ENCODE assay signal across 21 mouse cellular contexts in the genomic region with DNA sequence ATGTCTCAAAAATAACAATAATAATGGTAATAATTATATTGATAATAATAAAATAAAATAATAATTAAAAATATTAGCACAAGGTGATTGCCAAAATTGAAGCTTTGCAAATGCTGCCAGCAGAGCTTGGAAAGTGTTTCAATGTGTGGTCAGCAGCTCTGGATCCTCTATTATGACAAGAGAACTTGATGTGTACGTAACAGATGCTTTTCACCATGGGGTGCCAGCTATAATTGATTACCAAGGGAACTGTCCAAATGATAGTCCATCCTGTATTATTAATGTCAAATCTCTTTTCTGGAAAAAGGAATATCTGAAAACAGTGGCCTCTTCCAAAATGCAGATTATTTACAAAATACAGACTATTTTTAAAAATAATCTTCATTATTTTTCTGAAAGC.
A peak's percentile ranks its signal among the peaks of the same experiment; 100 is the strongest.
DNase-seq lines count a peak whose midpoint lies in the region; ATAC-seq and TF ChIP-seq lines count a peak whose summit lies in the region.
"Had no signal": no experiment of that assay in that cellular context is flagged by ENCODE, and none has a peak within 500 bp of the region (broad histone marks: within the 10 kb centered on the region; RNA-seq: fewer than 3 reads in every experiment).

No protein-coding gene starts in this region.

- no peak overlapping the region for H3K4me2 ChIP-seq in liver, embryonic 11.5 days
- H3K4me2 ChIP-seq: embryonic facial prominence, embryonic 15.5 days; forebrain, embryonic 15.5 days; heart, embryonic 12.5 days; hindbrain, embryonic 12.5 days had no signal

- H3K9me3 ChIP-seq in liver, embryonic 11.5 days (ENCODE audit: control insufficient read depth, low read length): no peaks in the 10 kb centered on the region
- H3K9me3 ChIP-seq: embryonic facial prominence, embryonic 15.5 days; forebrain, embryonic 10.5 days; forebrain, embryonic 15.5 days; heart, embryonic 12.5 days; hindbrain, embryonic 12.5 days had no signal

- no peak for TF ChIP-seq CTCF in brain, embryonic 14.5 days (IDR thresholded peaks at IDR 0.05; ENCODE audit: borderline replicate concordance, extremely low read depth, insufficient read depth, insufficient read length)

- no peak overlapping the region for H3K27ac ChIP-seq in liver, embryonic 11.5 days (ENCODE audit: low read depth, low read length)
- H3K27ac ChIP-seq: embryonic facial prominence, embryonic 15.5 days; forebrain, embryonic 10.5 days; forebrain, embryonic 15.5 days; gastrocnemius, adult 2 months; hindbrain, embryonic 12.5 days had no signal

- H3K36me3 ChIP-seq in liver, embryonic 11.5 days (ENCODE audit: control insufficient read depth, insufficient read depth, low read length): no peaks in the 10 kb centered on the region
- H3K36me3 ChIP-seq: embryonic facial prominence, embryonic 15.5 days; forebrain, embryonic 10.5 days; forebrain, embryonic 15.5 days; heart, embryonic 12.5 days; hindbrain, embryonic 12.5 days had no signal

- H3K4me3 ChIP-seq in liver, embryonic 11.5 days (ENCODE audit: low read depth, low read length): no peak overlapping the region
- H3K4me3 ChIP-seq: embryonic facial prominence, embryonic 15.5 days; erythroblast, embryonic 14.5 days; forebrain, embryonic 10.5 days; forebrain, embryonic 15.5 days; gastrocnemius, adult 2 months; heart, embryonic 12.5 days; hindbrain, embryonic 12.5 days had no signal

- ATAC-seq in liver, embryonic 11.5 days (replicated peaks; ENCODE audit: low FRiP score): no peak
- ATAC-seq: forebrain, embryonic 15.5 days; hindbrain, embryonic 16.5 days had no signal

- H3K27me3 ChIP-seq in liver, embryonic 11.5 days (replicated peaks; ENCODE audit: control insufficient read depth, insufficient read depth, low read length): no peaks in the 10 kb centered on the region
- H3K27me3 ChIP-seq: embryonic facial prominence, embryonic 15.5 days; forebrain, embryonic 15.5 days; heart, embryonic 12.5 days; hindbrain, embryonic 12.5 days had no signal

- WGBS in liver, embryonic 11.5 days: 78% methylated on average over 1 of the region's 1 CpGs

- no peak for TF ChIP-seq POLR2A in brain, embryonic 14.5 days (IDR thresholded peaks at IDR 0.05; ENCODE audit: borderline replicate concordance, extremely low read depth, insufficient read depth, insufficient read length, poor library complexity, severe bottlenecking)

- intact Hi-C loops in left cerebral cortex, postnatal 4 days (cut with DNase I): no loop called here
- intact Hi-C loops in left cerebral cortex, postnatal 14 days (cut with DNase I): no loop called here

- peak; percentile 9 for DNase-seq in left cerebral cortex, postnatal 4 days
- DNase-seq in left cerebral cortex, postnatal 14 days (ENCODE audit: low spot score in 2 of 2): no peak
- peak; percentile 35 for DNase-seq in brain, embryonic 14.5 days (ENCODE audit: low read depth)
- peak; percentile 8 for DNase-seq in cerebellum, adult 11-12 months
- peak; percentile 17 for DNase-seq in cerebellum, adult 9-11 months
- no peak for DNase-seq in layer of hippocampus, postnatal 10 days (ENCODE audit: low spot score in 2 of 2)
- DNase-seq in gastrocnemius, adult 18-20 months (ENCODE audit: low spot score): no peak
- no peak for DNase-seq in liver, embryonic 11.5 days (ENCODE audit: low spot score)
- DNase-seq: adrenal gland, postnatal 10 days; embryo, embryonic 11 days; gastrocnemius, adult 2 months; gastrocnemius, postnatal 25 days; heart, postnatal 36 days; kidney, adult 11 months had no signal

- H3K9ac ChIP-seq in liver, embryonic 11.5 days (ENCODE audit: low read depth, low read length): no peak overlapping the region
- H3K9ac ChIP-seq: embryonic facial prominence, embryonic 15.5 days; forebrain, embryonic 15.5 days; heart, embryonic 12.5 days; hindbrain, embryonic 12.5 days had no signal

- H3K4me1 ChIP-seq in liver, embryonic 11.5 days (replicated peaks; ENCODE audit: control insufficient read depth, insufficient read depth, low read length): no peaks in the 10 kb centered on the region
- H3K4me1 ChIP-seq: embryonic facial prominence, embryonic 15.5 days; heart, embryonic 12.5 days; hindbrain, embryonic 12.5 days had no signal

Comparison
In these comparisons a context has a peak if more than half of its experiments do, and no peak if none do; other contexts are left out.
1. DNase-seq: peak in left cerebral cortex, postnatal 4 days (single experiment), brain, embryonic 14.5 days (single experiment), cerebellum, adult 11-12 months (single experiment) and cerebellum, adult 9-11 months (single experiment); none in left cerebral cortex, postnatal 14 days (0 of 2), layer of hippocampus, postnatal 10 days (0 of 2), gastrocnemius, adult 18-20 months (single experiment) and liver, embryonic 11.5 days (single experiment).